9 mouse cellular contexts compared by ENCODE assay signal in genomic region chr6:56476581-56476980, GRCm38 (mm10).
DNase-seq lines count a peak whose midpoint lies in the region; ATAC-seq and TF ChIP-seq lines count a peak whose summit lies in the region.
"Had no signal": no experiment of that assay in that cellular context is flagged by ENCODE, and none has a peak within 500 bp of the region (broad histone marks: within the 10 kb centered on the region; RNA-seq: fewer than 3 reads in every experiment).

No protein-coding gene starts in this region.

- no peak overlapping the region for H3K27ac ChIP-seq in forebrain, embryonic 11.5 days (ENCODE audit: low read depth, low read length)
- no peak overlapping the region for H3K27ac ChIP-seq in neural tube, embryonic 14.5 days (ENCODE audit: low read depth, low read length)

- no peak overlapping the region for H3K4me2 ChIP-seq in forebrain, embryonic 11.5 days (ENCODE audit: low read depth, low read length, severe bottlenecking)
- no peak overlapping the region for H3K4me2 ChIP-seq in neural tube, embryonic 14.5 days (ENCODE audit: low read depth, low read length)

- peak; percentile 80 for TF ChIP-seq CTCF in brain, embryonic 14.5 days (IDR thresholded peaks at IDR 0.05; ENCODE audit: borderline replicate concordance, extremely low read depth, insufficient read depth, insufficient read length)

- DNase-seq in kidney, adult 9 months, result peak; percentile 3
- no peak for DNase-seq in kidney, adult 18-20 months
- peak; percentile 78 for DNase-seq in brain, embryonic 14.5 days (ENCODE audit: low read depth)
- DNase-seq in forebrain, embryonic 11.5 days (ENCODE audit: low spot score), result peak; percentile 66
- DNase-seq in layer of hippocampus, adult 9-11 months, result peak; percentile 9
- no peak for DNase-seq in thymus, postnatal 10 days (ENCODE audit: low spot score in 2 of 2)
- DNase-seq in ovary, postnatal 36 days (ENCODE audit: low spot score), result no peak

- H3K9ac ChIP-seq in forebrain, embryonic 11.5 days (ENCODE audit: low read length), result no peak overlapping the region
- H3K9ac ChIP-seq in neural tube, embryonic 14.5 days (replicated peaks; ENCODE audit: low read depth, low read length), result no peak overlapping the region

- H3K4me1 ChIP-seq in forebrain, embryonic 11.5 days (replicated peaks; ENCODE audit: control insufficient read depth, insufficient read depth, low read length), result no peaks in the 10 kb centered on the region
- no peaks in the 10 kb centered on the region for H3K4me1 ChIP-seq in neural tube, embryonic 14.5 days (ENCODE audit: control insufficient read depth, insufficient read depth, low read length)
- H3K4me1 ChIP-seq: megakaryocyte, embryonic 14.5 days had no signal

- no peaks in the 10 kb centered on the region for H3K27me3 ChIP-seq in forebrain, embryonic 11.5 days (ENCODE audit: control insufficient read depth, insufficient read depth, low read length)
- no peaks in the 10 kb centered on the region for H3K27me3 ChIP-seq in neural tube, embryonic 14.5 days (ENCODE audit: control insufficient read depth, insufficient read depth, low read length)

- no peak overlapping the region for H3K4me3 ChIP-seq in forebrain, embryonic 11.5 days (ENCODE audit: low read depth, low read length)
- no peak overlapping the region for H3K4me3 ChIP-seq in neural tube, embryonic 14.5 days (ENCODE audit: low read depth, low read length)
- H3K4me3 ChIP-seq: megakaryocyte, embryonic 14.5 days had no signal

- H3K36me3 ChIP-seq in forebrain, embryonic 11.5 days (ENCODE audit: control insufficient read depth, insufficient read depth, low read length), result no peaks in the 10 kb centered on the region
- H3K36me3 ChIP-seq in neural tube, embryonic 14.5 days (ENCODE audit: control insufficient read depth, insufficient read depth, low read length), result no peaks in the 10 kb centered on the region

- no peak for TF ChIP-seq POLR2A in brain, embryonic 14.5 days (IDR thresholded peaks at IDR 0.05; ENCODE audit: borderline replicate concordance, extremely low read depth, insufficient read depth, insufficient read length, poor library complexity, severe bottlenecking)

- WGBS in forebrain, embryonic 11.5 days, result 35% methylated on average over 6 of the region's 6 CpGs
- WGBS in neural tube, embryonic 14.5 days, result 34% methylated on average over 6 of the region's 6 CpGs

- no peak for ATAC-seq in forebrain, embryonic 11.5 days (replicated peaks; ENCODE audit: low FRiP score)
- peak; percentile 88; the same call in 1 of the 2 replicates for ATAC-seq in neural tube, embryonic 14.5 days (ENCODE audit: low read depth)

- no peaks in the 10 kb centered on the region for H3K9me3 ChIP-seq in forebrain, embryonic 11.5 days (ENCODE audit: control insufficient read depth, low read length)
- no peaks in the 10 kb centered on the region for H3K9me3 ChIP-seq in neural tube, embryonic 14.5 days (ENCODE audit: control insufficient read depth, low read length)
- H3K9me3 ChIP-seq: megakaryocyte, embryonic 14.5 days had no signal

Comparison
In these comparisons a context has a peak if more than half of its experiments do, and no peak if none do; other contexts are left out.
1. DNase-seq: peak in kidney, adult 9 months (single experiment), brain, embryonic 14.5 days (single experiment), forebrain, embryonic 11.5 days (single experiment) and layer of hippocampus, adult 9-11 months (single experiment); none in kidney, adult 18-20 months (single experiment), thymus, postnatal 10 days (0 of 2) and ovary, postnatal 36 days (single experiment).